Mouse (Mus musculus): ENCODE measurements around the gene Rnf150. TPM values are rescaled to one million over a fixed set of nuclear protein-coding genes. Genes with fewer than 3 reads are reported as not detected.

Rnf150 gene
- polyA plus RNA-seq, 1 experiment: 1.7 TPM

GRCm38 (mm10) chr8:83003187-83003586 lies 140.0 kb downstream of the Rnf150 start:
- H3K27ac ChIP-seq (ENCODE audit: insufficient read depth, low read length): no peak overlapping the region
- no peak overlapping the region for H3K4me3 ChIP-seq (ENCODE audit: extremely low read depth, insufficient read depth, insufficient read length)
- no peaks in the 10 kb centered on the region; the same call in 1 of the 2 replicates for H3K27me3 ChIP-seq (ENCODE audit: control insufficient read depth, insufficient read depth, low read length)
- TF ChIP-seq CTCF (IDR thresholded peaks at IDR 0.05; ENCODE audit: extremely low read depth, insufficient read depth, insufficient read length, insufficient replicate concordance): no peak
- no peak for TF ChIP-seq POLR2A (IDR thresholded peaks at IDR 0.05; ENCODE audit: low read depth, low read length)
- WGBS: 93% methylated on average over 7 of the region's 7 CpGs
- no peak for DNase-seq (ENCODE audit: low read depth in 1 of 2, low spot score in 2 of 2)
- peaks cover 2% of the 10 kb centered on the region; the same call in 1 of the 2 replicates for H3K4me1 ChIP-seq (ENCODE audit: control insufficient read depth, insufficient read depth, insufficient read length)
- H3K36me3 ChIP-seq (ENCODE audit: control insufficient read depth, insufficient read depth, low read length): no peaks in the 10 kb centered on the region

GRCm38 (mm10) chr8:83009481-83009880 lies 146.3 kb downstream of the Rnf150 start:
- Histone ChIP-seq H3K27ac (ENCODE audit: insufficient read depth, low read length) (no peak overlapping the region), H3K27me3 (ENCODE audit: control insufficient read depth, insufficient read depth, low read length) (no peaks in the 10 kb centered on the region; the same call in 1 of the 2 replicates), H3K4me3 (ENCODE audit: extremely low read depth, insufficient read depth, insufficient read length) (no peak overlapping the region), H3K36me3 (ENCODE audit: control insufficient read depth, insufficient read depth, low read length) (no peaks in the 10 kb centered on the region), H3K4me1 (ENCODE audit: control insufficient read depth, insufficient read depth, insufficient read length) (no peaks in the 10 kb centered on the region)
- no peak for DNase-seq (ENCODE audit: low read depth in 1 of 2, low spot score in 2 of 2)
- TF ChIP-seq CTCF (IDR thresholded peaks at IDR 0.05; ENCODE audit: extremely low read depth, insufficient read depth, insufficient read length, insufficient replicate concordance) (no peak), POLR2A (IDR thresholded peaks at IDR 0.05; ENCODE audit: low read depth, low read length) (no peak)
- 90% methylated on average over 5 of the region's 5 CpGs for WGBS

GRCm38 (mm10) chr8:83011286-83011685 lies 148.1 kb downstream of the Rnf150 start:
- H3K27ac ChIP-seq (ENCODE audit: insufficient read depth, low read length): no peak overlapping the region

DNA sequence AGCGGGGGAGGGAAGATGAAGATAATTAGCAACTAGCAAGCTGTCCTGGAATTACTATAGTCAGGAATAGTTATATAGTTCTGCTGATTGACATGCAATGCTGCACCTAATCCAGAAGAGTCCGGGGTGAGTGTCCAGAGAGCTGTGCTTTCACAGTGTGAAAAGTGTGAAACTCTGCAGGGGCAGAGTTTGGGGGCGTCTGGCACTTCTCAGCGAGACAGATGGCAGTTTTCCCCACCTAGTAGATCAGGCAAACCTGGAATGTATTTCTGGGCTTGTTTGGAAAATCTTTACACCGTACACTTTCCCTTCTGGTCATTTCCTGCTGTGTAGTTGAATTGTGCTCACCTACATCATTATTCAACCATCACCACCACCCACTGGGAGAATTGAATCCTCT lies 148.6 kb downstream of the Rnf150 start:
- Histone ChIP-seq H3K4me3 (ENCODE audit: extremely low read depth, insufficient read depth, insufficient read length) (no peak overlapping the region), H3K36me3 (ENCODE audit: control insufficient read depth, insufficient read depth, low read length) (no peaks in the 10 kb centered on the region), H3K27me3 (ENCODE audit: control insufficient read depth, insufficient read depth, low read length) (no peaks in the 10 kb centered on the region), H3K4me1 (ENCODE audit: control insufficient read depth, insufficient read depth, insufficient read length) (no peaks in the 10 kb centered on the region), H3K27ac (ENCODE audit: insufficient read depth, low read length) (no peak overlapping the region)
- WGBS: 83% methylated on average over 5 of the region's 5 CpGs
- DNase-seq (ENCODE audit: low read depth in 1 of 2, low spot score in 2 of 2): no peak
- no peak for TF ChIP-seq POLR2A (IDR thresholded peaks at IDR 0.05; ENCODE audit: low read depth, low read length)
- no peak for TF ChIP-seq CTCF (IDR thresholded peaks at IDR 0.05; ENCODE audit: extremely low read depth, insufficient read depth, insufficient read length, insufficient replicate concordance)

More at GRCm38 (mm10) chr8:83011286-83011685, 148.1 kb downstream of the Rnf150 start:
- Histone ChIP-seq H3K36me3 (ENCODE audit: control insufficient read depth, insufficient read depth, low read length) (no peaks in the 10 kb centered on the region), H3K27me3 (ENCODE audit: control insufficient read depth, insufficient read depth, low read length) (no peaks in the 10 kb centered on the region; the same call in 1 of the 2 replicates), H3K4me3 (ENCODE audit: extremely low read depth, insufficient read depth, insufficient read length) (no peak overlapping the region), H3K4me1 (ENCODE audit: control insufficient read depth, insufficient read depth, insufficient read length) (no peaks in the 10 kb centered on the region)
- DNase-seq (ENCODE audit: low read depth in 1 of 2, low spot score in 2 of 2): no peak
- TF ChIP-seq CTCF (IDR thresholded peaks at IDR 0.05; ENCODE audit: extremely low read depth, insufficient read depth, insufficient read length, insufficient replicate concordance) (no peak), POLR2A (IDR thresholded peaks at IDR 0.05; ENCODE audit: low read depth, low read length) (no peak)
- WGBS: 70% methylated on average over 2 of the region's 2 CpGs

DNA sequence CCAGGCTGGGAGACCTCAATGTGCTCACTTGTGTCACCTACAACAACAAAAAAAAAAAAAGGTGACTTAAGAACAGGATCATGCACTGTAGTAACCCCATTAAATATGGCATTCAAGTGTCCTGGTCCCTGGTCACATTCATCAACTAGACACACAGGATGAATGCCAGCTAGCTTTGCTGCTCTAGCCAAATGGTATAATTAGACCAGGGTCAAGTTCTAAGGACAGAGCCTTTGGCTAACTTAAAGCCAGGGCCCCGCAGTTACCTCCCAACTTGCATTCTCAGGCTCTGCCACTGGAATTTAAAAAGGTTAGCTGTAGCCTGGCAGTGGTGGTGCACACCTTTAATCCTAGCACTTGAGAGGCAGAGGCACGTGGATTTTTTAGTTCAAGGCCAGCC lies 165.1 kb downstream of the Rnf150 start:
- Histone ChIP-seq H3K27ac (ENCODE audit: insufficient read depth, low read length) (no peak overlapping the region), H3K27me3 (ENCODE audit: control insufficient read depth, insufficient read depth, low read length) (no peaks in the 10 kb centered on the region), H3K4me1 (ENCODE audit: control insufficient read depth, insufficient read depth, insufficient read length) (no peaks in the 10 kb centered on the region), H3K36me3 (ENCODE audit: control insufficient read depth, insufficient read depth, low read length) (no peaks in the 10 kb centered on the region), H3K4me3 (ENCODE audit: extremely low read depth, insufficient read depth, insufficient read length) (no peak overlapping the region)
- DNase-seq (ENCODE audit: low read depth in 1 of 2, low spot score in 2 of 2): no peak
- 87% methylated on average over 2 of the region's 2 CpGs for WGBS
- TF ChIP-seq POLR2A (IDR thresholded peaks at IDR 0.05; ENCODE audit: low read depth, low read length) (no peak), CTCF (IDR thresholded peaks at IDR 0.05; ENCODE audit: extremely low read depth, insufficient read depth, insufficient read length, insufficient replicate concordance) (no peak)

DNA sequence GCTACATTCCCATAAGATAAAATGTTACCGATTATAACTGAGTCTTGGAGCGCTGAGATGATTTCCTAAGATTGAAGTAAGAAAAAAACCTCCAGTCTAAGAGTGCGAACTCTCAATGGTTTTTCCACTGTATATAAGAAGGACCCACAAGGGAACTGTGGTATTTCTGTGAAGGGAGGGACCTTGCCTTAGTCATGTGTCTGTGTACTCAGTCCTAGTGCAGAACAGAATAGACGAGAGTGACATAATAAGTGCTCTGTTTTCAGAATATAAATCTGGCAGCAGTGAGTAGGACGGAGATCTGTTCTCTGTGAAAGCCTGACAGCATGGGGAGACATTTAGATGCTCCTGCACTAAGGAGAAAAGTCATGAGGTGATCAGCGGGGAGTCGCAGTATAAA lies 169.6 kb downstream of the Rnf150 start:
- no peaks in the 10 kb centered on the region for H3K4me1 ChIP-seq (ENCODE audit: control insufficient read depth, insufficient read depth, insufficient read length)
- no peak for DNase-seq (ENCODE audit: low read depth in 1 of 2, low spot score in 2 of 2)
- 81% methylated on average over 6 of the region's 7 CpGs for WGBS

DNA sequence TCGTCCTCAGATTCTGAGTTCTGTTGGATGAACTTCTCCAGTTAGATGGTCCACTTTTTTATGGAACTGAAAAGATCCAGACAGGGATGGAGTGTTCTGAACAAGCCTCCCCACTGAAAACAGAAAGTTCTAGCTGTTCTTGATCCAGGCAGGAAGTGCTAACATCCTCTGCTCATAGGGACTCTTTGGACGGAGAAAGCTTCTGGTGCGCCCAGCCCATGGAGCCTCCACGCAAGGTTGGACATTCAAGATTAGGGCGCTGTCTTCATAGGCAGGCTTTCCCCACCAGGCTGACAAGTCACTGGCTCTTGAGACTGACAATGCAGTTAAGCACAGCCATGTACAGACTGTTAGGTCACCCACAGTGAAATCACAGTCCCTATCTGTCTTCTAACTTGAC lies 172.0 kb downstream of the Rnf150 start:
- H3K4me1 ChIP-seq (ENCODE audit: control insufficient read depth, insufficient read depth, insufficient read length): no peaks in the 10 kb centered on the region
- TF ChIP-seq POLR2A (IDR thresholded peaks at IDR 0.05; ENCODE audit: low read depth, low read length) (no peak), CTCF (IDR thresholded peaks at IDR 0.05; ENCODE audit: extremely low read depth, insufficient read depth, insufficient read length, insufficient replicate concordance) (no peak)
- no peaks in the 10 kb centered on the region for H3K36me3 ChIP-seq (ENCODE audit: control insufficient read depth, insufficient read depth, low read length)
- H3K27ac ChIP-seq (ENCODE audit: insufficient read depth, low read length): no peak overlapping the region
- no peak for DNase-seq (ENCODE audit: low read depth in 1 of 2, low spot score in 2 of 2)
- WGBS: 95% methylated on average over 5 of the region's 5 CpGs
- no peak overlapping the region for H3K4me3 ChIP-seq (ENCODE audit: extremely low read depth, insufficient read depth, insufficient read length)
- no peaks in the 10 kb centered on the region for H3K27me3 ChIP-seq (ENCODE audit: control insufficient read depth, insufficient read depth, low read length)

More for the DNA sequence above, 169.6 kb downstream of the Rnf150 start:
- Histone ChIP-seq H3K27ac (ENCODE audit: insufficient read depth, low read length) (no peak overlapping the region), H3K4me3 (ENCODE audit: extremely low read depth, insufficient read depth, insufficient read length) (no peak overlapping the region), H3K36me3 (ENCODE audit: control insufficient read depth, insufficient read depth, low read length) (no peaks in the 10 kb centered on the region), H3K27me3 (ENCODE audit: control insufficient read depth, insufficient read depth, low read length) (no peaks in the 10 kb centered on the region)
- TF ChIP-seq POLR2A (IDR thresholded peaks at IDR 0.05; ENCODE audit: low read depth, low read length) (no peak), CTCF (IDR thresholded peaks at IDR 0.05; ENCODE audit: extremely low read depth, insufficient read depth, insufficient read length, insufficient replicate concordance) (no peak)

Measured in spleen, adult 2 months (tissue).